Mouse (Mus musculus) layer of hippocampus, postnatal 14 days (tissue): ENCODE measurements around the gene Dmrtb1. TPM values are rescaled to one million over a fixed set of nuclear protein-coding genes. Genes with fewer than 3 reads are reported as not detected.

Experiments used
- DNase-seq, 2 experiments: peaks; one replicate each; pipeline ENCODE4 v3.0.0; 2021 to 2022; ENCODE audit warnings: low spot score in 2 of 2, mixed read lengths in 1 of 2
- long read RNA-seq, 2 experiments: library from polyadenylated mRNA; stranded (forward); transcript quantifications; one replicate each; pipeline ENCODE4 v2.0.0; 2021
- total RNA-seq, 2 experiments: library from RNA; stranded (reverse); gene quantifications; 2 replicates each; pipeline ENCODE4 v1.2.3; 2021

Gene Dmrtb1
- 1 to 10 TPM; 1.6 to 3.0 TPM for total RNA-seq
- long read RNA-seq, experiment 1, partial matches to known transcripts, result 0 of 3 reads
- long read RNA-seq, experiment 1, other reads (novel, unspliced or antisense), result 2 of 3 reads
- long read RNA-seq, experiment 2, partial matches to known transcripts, result 0 of 1 reads
- long read RNA-seq, experiment 2, other reads (novel, unspliced or antisense), result 1 of 1 reads

DNA sequence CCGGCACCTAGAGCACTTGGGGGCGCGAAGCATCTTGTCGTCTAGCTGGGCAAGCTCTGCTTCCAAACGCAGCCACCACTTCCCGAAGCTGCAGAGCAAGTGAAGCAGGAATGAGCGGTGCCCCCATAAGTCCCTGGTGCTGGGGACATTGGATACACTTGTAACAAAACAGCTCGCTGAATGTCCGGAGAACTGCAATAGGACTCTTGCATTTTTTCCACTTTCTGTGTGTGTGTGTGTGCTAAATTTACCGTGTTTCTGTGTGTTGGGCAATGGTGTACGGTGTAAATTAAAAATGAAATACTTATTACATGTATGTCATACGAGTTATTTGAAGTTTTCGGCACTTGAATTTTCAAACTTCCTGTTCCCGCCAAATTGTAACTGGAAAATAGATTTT lies at the start of gene Dmrtb1:
TSS of gene Dmrtb1 (minus strand) at position 101 of the 400 bp plus-strand sequence.
- no peak for DNase-seq

DNA sequence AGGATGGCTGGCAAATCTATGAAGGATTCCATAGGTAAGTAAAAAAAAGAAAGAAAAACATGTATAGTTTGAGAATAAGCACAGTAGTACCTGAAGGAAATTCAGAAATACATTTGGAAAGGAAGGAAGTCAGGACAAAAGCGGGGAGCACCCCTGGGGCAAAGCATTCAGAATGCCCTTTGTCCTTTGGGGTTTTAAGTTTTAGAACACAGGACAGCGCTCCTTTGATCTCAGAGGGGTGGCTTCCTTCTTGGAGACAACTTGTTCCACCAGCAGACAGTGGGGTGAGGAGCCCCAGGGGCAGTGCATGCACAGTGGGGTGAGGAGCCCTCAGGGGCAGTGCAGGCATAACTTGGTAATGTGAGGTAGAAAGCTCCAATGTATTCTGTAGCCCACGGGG lies 49.6 kb upstream of the Dmrtb1 start:
- no peak for DNase-seq

DNA sequence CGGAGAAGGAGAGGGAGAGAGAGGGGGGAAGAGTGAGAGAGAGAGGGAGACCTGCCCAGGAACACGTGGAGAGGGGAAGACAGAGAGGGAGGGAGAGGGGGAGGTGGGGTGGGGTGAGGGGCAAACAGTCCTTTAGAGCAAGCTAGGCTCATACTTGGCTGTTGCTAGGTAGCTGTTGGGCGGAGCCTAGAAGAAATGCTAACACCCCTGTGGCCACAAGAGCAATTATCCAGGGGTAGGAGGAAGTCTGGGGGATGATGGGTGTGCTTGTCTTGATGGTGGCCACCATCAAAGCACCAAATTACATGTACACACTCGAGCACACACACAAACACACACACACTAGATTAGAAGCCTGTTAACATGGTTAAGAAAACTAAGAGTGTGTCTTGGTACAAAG lies 48.6 kb upstream of the Dmrtb1 start:
- no peak for DNase-seq

DNA sequence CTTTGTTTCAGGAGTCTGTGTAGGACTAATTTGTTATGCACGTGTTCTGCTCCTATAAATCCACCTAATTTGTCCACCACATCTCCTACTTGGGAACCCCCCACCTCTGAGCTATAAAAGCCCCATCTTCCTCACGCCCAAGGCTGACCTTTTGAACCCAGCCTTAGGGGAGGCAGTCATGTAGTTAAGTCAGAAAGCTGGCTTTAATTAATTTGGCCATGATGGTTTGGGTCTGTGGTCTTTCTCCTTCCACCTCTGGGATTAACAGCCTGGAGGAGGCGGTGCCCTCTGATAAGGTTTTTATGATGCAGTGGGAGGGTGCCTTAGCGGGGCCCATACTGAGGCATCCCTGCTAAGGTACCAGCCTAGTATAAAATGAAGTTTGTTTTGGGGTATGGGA lies 48.2 kb upstream of the Dmrtb1 start:
- no peak for DNase-seq

DNA sequence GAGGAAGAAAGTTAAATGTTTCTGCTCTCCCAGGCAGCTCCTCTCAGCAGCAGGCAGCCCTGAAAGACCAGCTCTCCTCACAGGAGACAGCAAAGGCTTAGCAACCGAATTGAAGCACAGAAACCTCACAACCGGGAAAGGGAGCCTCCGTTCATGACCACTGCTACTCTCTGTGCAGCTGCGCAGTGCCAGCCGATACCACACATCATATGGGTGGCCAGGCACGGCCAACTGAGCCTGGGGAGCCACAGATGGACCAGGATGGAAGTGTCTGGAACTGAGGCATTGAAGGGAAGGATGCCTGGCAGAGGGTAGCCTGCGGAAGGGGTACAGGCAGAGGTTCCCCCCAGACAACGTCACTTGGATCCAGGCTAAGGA lies 47.0 kb upstream of the Dmrtb1 start:
- no peak for DNase-seq

DNA sequence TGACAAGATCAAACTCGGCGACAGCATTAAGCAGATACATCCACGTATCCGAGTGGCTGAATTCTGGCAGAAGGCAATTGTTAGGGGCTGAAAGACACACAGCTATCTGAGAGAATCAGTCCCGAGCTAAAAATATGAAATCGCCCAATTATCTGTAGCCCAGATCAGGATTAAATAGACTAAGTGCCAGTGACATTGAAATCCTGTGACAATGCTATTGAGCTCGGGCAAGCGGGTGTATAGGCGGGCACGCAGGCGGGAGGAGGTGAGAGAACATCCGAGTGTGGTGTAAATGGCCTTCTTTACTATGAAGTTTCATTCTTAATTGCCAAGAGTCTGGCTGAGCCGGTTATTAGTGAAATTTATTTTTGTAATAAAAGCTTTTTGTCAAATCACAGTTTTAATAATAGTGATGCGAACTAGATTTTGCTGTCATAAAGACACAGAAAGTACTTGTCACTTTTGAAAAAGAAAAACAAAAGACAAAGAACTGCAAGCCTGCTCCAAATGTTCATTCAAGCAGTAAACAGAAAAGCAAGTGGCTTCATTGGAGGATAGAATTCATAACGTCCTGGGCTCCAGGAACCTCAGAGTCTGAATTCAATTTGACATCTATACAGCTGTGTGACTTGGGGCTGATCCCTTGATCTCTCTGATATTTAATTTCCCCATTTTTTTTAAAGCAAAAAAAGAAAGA lies 46.5 kb upstream of the Dmrtb1 start:
- DNase-seq, result no peak

DNA sequence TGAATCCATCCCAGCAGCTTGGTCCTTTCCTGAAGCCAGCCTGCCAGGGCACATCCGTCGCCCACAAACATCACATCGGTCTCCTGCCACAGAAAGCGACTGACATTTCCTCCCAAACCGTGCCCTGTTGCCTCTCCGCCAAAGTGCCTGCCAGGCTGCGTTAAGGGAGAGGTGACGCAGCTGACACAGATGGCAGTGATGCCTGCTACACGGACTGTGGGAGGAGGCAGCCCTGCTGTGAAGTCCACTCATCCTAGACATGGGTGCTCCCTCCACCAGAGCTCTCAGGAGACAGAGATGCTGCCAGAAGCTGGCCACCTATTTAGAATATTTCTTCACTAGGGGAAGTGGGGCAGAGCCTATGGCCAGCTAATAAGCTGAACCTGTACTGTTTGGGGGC lies 41.4 kb upstream of the Dmrtb1 start:
- no peak for DNase-seq

DNA sequence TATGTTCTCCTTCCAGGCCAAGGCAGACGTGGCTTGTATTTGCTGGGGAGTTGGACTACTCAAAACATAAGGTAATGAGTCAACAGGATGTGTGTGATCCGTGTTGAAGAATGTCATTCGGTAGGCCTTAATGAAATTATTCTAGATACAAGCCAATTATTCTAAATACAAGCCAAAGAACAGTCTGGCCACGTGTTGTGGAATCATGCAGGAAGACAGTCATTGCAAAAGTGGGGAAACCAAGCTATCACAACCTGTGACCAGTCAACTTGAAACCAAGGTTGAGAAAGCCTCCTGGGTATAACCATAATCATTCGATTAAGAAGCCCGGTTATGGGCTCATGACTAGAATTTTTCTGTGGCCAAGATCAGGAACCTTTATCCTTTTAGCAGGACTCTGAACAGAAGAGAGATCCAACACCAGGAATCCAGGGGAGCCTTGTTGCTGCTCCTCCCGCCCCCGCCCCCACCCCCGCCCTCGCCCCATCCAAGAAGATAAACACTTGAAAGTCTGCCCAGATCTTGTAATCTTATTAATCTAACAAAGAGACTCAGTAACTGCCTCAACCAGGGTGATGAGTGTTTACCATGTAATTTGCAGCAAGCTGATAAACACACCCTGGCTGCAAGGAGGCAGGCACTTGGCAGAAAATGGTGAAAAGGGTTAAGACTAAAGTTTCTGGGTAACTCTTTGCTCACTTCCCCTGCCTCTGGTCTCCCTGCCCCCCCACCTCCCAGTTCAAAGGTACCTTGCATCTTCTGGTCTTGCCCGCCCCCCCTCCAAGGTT lies 36.2 kb upstream of the Dmrtb1 start:
- DNase-seq, result no peak

DNA sequence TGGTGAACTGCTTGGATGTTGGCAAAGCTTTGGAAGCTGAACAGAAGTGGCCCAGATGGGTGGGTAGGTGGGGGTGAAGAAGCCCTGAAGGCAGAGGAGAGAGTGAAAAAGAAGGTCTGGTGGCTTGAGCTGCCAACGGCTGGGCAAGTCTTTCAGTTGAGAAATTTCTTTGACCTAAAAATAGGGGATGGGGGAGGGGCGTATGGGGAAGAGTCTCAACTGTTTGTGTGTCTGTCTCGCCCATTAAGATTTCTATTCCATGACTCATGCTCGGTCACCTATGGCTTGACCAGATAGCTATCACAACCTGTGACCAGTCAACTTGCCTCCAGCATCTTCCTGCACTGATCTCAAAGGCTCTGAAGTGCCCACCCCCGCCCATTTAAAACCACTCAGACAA lies 35.1 kb upstream of the Dmrtb1 start:
- DNase-seq, result no peak

DNA sequence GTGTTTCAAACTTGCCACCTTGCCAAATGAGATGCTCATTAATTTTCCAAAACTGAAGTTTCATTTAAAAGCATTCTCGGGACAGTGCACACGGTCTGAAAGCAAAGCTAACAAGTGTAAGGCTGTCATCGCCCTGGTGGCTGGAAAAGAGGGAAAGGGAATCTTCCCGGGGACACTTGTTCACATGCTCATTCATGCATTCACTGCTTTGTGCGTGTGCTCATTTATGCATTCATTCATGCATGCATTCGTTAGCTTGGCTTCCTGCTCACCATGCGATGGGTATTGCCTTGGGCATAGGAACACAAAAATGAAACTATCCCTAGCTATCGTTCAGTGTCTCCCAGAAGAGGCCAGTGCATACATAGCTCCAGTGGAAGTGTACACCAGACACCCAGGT lies 34.7 kb upstream of the Dmrtb1 start:
- DNase-seq, result no peak

DNA sequence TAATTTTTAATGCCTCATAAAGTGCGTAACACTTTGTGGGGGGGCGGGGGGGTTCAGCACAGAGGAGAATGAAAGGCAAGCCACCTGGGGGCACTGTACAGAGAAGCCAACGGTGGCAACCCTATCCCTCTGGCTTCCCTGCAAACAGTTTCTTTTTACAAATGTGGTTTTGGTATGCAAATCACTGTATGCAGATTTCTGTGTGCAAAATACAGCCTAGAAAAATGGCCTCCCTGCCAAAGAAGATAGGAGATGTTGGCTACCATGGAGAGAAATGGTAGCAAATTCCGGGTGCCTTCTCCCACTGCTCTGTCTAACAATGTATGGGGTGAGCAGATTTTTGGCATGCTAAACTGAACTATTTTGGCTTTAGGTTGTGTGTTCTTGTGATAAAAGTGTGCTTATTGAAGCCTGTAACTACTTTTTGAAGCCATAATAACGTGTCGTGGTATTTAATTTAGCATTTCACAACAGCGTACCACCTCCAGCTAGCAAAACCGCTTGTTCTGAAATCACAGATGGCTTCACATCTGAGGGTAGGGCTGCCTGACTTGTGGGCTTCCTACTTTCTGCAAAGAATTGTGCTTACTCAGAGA lies 33.8 kb upstream of the Dmrtb1 start:
- peak; percentile 41 to 81 for DNase-seq

DNA sequence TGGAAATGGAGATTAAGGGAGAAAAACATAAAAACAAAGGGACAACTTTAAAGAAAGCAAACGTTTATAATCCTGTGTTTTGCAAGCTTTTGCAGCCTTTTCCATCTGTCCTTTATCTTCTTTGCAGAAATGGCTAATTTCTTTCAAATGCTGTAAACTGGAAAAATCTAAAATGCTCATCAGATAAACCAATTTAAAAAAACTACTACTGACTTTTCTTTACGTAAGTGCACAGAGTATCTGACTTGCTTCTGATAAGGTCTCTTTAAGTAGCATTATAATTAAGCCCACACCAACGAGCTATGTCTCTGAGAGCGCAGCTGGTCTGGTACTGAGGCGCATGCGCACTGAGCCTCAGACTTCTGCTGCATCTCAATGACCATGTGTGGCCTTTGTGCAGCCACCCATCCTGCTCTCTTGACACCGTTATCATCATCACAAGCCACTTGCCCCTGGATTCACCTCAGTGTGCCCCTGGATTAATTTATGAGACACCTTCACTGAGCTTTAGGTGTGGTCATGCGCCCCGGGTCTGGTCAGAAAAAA lies 32.8 kb upstream of the Dmrtb1 start:
- DNase-seq, result peak in 1 of 2 experiments; percentile 36

DNA sequence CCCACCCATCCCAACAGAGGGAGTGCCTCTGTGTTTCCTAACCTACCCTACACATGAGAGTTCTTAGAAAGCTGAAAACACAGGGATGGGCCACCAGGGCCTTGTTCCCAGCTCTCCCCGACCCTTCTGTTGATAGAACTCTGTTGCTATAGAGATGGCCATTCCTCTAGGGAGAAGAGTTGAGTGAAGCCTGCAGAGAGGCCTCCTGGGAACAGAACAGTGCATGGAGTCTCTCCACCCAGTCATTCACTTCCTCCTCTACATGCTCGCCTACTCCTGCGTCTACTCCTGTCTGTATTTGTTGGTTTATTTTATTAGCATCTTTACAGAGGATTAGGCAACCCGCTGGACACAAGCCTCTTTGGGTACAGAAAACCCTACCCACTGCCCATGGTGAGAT lies 22.9 kb upstream of the Dmrtb1 start:
- no peak for DNase-seq

DNA sequence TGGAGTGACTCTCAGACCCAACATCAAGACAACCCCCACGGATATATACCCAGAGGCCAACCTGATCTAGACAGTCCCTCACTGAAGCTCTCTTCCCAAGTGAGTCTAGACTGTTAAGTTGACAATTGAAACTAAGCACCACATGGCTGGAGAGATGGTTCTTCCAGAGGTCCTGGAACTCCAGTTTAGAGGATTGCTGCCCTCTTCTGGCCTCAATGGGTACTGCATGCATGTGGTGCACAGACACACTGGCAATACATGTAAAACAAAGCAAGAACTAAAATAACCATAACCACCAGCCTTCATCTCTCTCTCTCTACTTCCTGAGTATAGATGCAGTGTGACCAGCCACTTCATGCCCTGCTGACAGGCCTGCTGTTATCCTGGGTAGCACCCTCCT lies 20.2 kb upstream of the Dmrtb1 start:
- DNase-seq, result no peak

DNA sequence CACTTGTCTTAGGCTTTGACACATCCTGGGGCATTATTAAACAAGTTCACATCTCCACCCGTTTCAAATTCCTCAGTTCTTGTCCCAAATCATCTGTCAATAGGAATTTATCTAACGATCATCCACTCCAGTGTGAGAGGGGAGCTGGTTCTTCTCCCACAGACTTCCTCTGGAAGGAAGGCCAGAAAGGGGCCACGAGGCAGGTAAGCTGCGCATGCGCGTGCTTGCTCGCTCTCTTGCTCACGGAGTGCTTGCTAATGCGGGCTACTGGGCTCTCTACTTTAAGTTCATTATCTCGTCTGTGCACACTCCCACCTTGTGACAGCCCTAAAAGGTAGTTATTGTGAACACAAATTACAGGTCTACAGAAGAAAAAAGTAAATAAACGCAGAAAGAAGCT lies 17.6 kb upstream of the Dmrtb1 start:
- DNase-seq, result no peak

DNA sequence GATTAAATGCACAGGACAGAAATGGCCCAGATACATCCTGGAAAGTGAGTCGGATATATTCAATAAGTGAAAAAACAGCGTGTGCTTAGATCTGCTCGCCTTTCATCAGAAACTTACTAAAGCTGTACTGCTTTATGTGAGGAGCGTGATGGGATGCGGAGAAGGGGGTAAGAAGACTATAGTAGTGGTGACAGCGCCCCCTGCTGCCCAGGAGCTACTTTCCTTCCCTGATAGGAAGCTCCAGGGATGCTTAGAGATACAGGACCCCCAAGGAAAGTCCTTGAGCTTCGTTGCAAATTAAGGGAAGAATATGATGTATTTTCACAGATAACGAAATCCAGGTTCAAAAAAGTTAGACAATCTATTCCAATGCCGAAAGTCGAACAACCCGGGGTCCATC lies 17.1 kb upstream of the Dmrtb1 start:
- peak; percentile 39 to 57 for DNase-seq

DNA sequence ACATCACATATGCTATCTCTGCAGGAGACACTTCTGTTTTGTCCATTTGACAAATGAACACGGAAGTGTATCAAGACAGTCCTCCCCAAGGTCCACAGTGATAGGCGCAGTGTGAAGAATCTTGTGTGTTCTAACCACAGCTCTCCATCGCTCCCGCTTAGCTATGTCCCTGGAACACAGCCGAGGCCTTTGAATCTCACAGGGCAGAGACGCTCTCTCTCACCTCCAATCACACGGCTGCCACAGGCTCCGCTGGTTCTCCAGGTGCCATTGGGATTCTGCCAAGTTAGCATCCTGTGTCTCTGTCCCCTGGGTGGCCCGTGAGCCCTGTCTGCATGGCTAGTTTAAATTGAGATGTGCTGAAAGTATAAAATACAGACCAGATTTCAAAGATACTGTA lies 15.2 kb upstream of the Dmrtb1 start:
- no peak for DNase-seq

DNA sequence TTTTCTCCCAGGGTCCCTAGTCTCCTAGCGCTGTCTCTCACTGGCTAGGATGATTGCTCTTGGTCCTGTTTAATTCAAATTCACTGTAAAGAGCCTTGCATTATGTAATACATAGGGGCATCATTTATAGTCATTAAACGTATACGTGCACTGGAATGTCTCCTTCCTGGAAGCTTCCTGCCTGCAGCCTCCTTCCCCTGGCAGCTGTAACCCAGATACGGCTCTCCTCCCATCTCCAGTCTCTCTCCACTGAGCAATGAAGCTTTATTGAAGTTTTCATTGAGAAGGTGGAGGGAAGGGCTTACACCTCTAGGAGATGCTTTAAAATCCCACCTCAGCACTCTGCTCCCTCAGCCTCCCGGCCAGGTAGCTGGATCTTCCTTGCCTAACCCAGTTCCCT lies 9.8 kb upstream of the Dmrtb1 start:
- DNase-seq, result no peak

DNA sequence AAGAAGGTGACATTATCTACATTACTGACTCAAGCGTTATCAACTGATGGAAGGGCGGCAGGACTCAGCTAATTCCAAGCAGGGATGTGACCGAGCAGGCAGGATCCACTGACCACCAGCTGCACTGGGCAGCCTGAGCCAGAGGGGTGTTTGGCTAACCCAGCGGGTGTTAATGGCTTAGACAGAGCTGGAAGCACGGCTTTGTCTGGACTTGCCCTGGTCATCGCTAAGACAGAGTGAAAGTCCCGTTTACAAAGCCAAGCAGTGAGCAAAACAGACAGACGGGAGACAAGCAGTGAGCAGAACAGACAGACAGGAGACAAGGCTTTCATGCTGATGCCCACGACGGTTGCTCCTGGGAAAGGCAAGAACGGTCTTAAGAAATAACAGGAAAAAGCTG lies 4.2 kb upstream of the Dmrtb1 start:
- no peak for DNase-seq

DNA sequence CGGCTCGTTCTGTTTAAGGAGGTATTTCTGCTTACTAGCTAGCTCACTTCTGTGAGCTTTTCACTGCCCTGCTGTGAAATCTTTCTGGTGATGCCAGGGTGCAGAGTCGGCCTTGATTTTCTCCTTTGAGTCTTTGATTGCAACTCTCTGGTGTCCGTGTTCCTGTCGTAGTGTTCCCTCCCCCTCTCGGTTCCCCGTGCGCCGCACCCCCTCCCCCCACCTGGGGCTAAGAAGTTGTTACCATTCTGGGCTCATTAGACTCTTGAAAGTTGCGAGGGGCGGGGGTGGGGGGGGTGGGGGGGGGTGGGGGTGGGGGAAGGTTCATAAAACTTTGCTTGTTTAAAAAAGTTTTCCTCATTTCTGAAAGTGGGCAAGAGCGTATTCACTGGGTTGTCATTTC lies 3.1 kb upstream of the Dmrtb1 start:
- DNase-seq, result no peak

DNA sequence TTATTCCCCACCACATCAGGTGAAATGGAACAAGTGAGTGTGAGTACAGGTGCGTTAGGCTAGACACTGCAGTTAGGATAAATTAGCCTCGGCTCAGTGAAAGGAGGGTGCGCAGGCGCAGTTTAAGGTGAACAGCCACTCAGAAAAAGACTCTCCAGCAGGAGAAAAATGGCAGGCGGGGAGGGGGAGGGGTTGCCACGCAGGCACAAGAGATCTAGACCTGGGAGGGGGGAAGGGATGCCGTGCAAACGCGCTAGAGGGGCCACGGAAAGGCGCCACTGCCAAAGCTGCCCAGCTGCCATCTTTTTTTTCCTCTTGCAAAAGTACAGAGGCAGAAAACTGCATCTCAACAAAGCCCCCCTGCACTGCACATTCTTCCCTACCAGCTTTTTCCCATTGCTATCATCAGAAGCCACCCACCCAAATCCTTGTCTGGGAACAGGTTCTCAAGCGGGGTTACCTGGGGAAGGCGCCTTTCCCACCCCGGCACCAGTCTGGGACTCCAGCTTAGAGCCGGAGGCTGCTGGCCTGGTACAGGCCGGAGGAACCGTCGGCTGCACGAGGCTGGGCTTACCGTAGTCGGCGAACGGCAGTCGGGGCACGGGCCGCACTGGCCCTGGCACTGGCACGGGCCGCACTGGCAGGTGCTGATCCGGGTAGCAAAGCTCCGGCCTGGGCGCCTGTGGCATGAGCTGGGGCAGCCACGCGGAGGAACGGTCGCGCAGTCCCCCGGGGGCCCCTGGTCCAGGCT lies 849 bp downstream of the Dmrtb1 start:
- DNase-seq, result no peak
